Mouse (Mus musculus): ENCODE measurements around the gene Ube2v1.

DNA sequence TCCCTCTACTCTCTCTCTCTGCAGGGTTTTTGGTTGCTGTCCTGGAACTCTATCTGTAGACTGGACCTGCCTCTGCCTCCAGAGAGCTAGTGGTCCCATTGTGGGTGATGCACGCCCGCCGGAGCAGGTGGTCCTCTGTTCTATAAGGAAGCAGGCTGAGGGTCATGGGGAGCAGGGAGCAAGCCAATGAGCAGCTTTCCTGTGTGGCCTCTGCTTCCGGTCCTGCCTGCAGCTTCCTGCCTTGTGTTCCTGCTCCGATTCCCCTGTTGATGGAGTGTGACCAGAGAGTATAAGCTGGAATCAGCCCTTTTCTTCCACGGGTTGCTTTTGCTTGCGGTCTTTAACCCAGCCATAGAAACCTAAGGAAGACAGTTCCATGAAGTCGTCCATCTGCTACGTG, 63.8 kb downstream of the Ube2v1 start:
- no peak for TF ChIP-seq CTCF (IDR thresholded peaks at IDR 0.05; ENCODE audit: insufficient read depth, low read length)
- no peak for TF ChIP-seq POLR2A (IDR thresholded peaks at IDR 0.05; ENCODE audit: borderline replicate concordance, extremely low read depth, low read depth, low read length)

All from lung, adult 2 months (tissue).